Mouse (Mus musculus): ENCODE results near the gene Ppm1l.

Gene Ppm1l

GRCm38 (mm10) chr3:69316391-69317195 lies at the start of gene Ppm1l:
Gene Ppm1l (plus strand): TSS chr3:69316861.
- peak; percentile 96 for DNase-seq (ENCODE audit: low read depth)

GRCm38 (mm10) chr3:69271812-69272211 lies 44.8 kb upstream of the Ppm1l start:
- peak; percentile 45 for DNase-seq (ENCODE audit: low read depth)

- DNase-seq (ENCODE audit: low read depth), result no peak
Observed at GRCm38 (mm10) chr3:69274018-69274663, 42.5 kb upstream of the Ppm1l start.

- no peak for DNase-seq (ENCODE audit: low read depth)
Observed at GRCm38 (mm10) chr3:69274664-69275312, 41.9 kb upstream of the Ppm1l start.

GRCm38 (mm10) chr3:69278648-69279047 lies 38.0 kb upstream of the Ppm1l start:
- no peak for DNase-seq (ENCODE audit: low read depth)

- no peak for DNase-seq (ENCODE audit: low read depth)
Observed at GRCm38 (mm10) chr3:69282406-69282805, 34.3 kb upstream of the Ppm1l start.

GRCm38 (mm10) chr3:69283085-69283847 lies 33.4 kb upstream of the Ppm1l start:
- no peak for DNase-seq (ENCODE audit: low read depth)

- DNase-seq (ENCODE audit: low read depth), result no peak
Observed at GRCm38 (mm10) chr3:69289833-69290232, 26.8 kb upstream of the Ppm1l start.

- DNase-seq (ENCODE audit: low read depth), result no peak
Observed at GRCm38 (mm10) chr3:69290294-69290693, 26.4 kb upstream of the Ppm1l start.

GRCm38 (mm10) chr3:69290844-69291243 lies 25.8 kb upstream of the Ppm1l start:
- DNase-seq (ENCODE audit: low read depth), result no peak

GRCm38 (mm10) chr3:69292628-69293027 lies 24.0 kb upstream of the Ppm1l start:
- no peak for DNase-seq (ENCODE audit: low read depth)

GRCm38 (mm10) chr3:69296270-69296669 lies 20.4 kb upstream of the Ppm1l start:
- DNase-seq (ENCODE audit: low read depth), result no peak

- peak; percentile 66 for DNase-seq (ENCODE audit: low read depth)
Observed at GRCm38 (mm10) chr3:69300121-69300520, 16.5 kb upstream of the Ppm1l start.

GRCm38 (mm10) chr3:69315810-69316390 lies 761 bp upstream of the Ppm1l start:
- no peak for DNase-seq (ENCODE audit: low read depth)

GRCm38 (mm10) chr3:69317251-69318125 lies 827 bp downstream of the Ppm1l start:
- DNase-seq (ENCODE audit: low read depth), result peak; percentile 53

GRCm38 (mm10) chr3:69318131-69318951 lies 1.7 kb downstream of the Ppm1l start:
- DNase-seq (ENCODE audit: low read depth), result peak; percentile 92

GRCm38 (mm10) chr3:69319061-69319720 lies 2.5 kb downstream of the Ppm1l start:
- no peak for DNase-seq (ENCODE audit: low read depth)

GRCm38 (mm10) chr3:69323982-69324381 lies 7.3 kb downstream of the Ppm1l start:
- peak; percentile 89 for DNase-seq (ENCODE audit: low read depth)

- DNase-seq (ENCODE audit: low read depth), result no peak
Observed at GRCm38 (mm10) chr3:69329910-69330309, 13.2 kb downstream of the Ppm1l start.
